Mouse (Mus musculus): Measurements from ENCODE around the gene Gm49396. TPM values are rescaled to one million over a fixed set of nuclear protein-coding genes. Genes with fewer than 3 reads are reported as not detected.

Gm49396 gene
- polyA plus RNA-seq, 1 experiment from 2014 or later: 12.6 TPM

DNA sequence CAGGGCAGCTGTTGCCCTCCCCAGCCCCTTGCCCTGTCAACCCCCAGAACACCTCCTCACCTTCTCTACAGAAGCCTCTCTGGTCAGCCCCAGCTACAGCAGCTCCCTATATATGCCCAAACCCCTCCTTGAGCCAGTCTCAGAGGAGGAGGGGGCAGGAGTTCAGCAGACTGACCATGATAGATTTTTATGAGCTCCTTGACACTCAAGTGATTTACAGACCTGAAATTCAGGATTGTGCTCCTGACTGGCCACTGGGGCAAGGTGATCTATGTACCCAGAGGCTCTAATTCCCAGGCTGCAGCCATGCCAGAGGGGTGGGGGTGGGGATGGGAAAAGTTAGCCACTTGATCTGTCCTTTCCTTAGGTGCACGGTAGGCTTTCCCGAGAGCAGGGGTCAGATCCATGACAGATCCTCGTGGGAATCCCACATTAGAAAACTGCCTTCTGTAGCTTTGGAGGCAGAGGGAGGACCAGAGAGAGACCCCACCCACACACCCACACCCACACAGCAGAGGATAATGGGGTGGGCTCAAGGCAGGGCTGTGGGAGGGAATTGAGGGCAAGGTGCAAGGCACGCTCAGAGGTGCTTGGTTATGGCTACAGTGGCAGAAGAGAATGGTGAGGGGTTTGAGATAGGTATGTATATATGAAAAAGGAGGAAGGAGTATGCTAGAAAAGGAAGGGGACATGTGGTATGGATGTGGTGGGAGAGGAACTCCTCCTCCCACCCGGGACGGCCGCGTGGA, 49.7 kb downstream of the Gm49396 start, which contains the start of gene Upk1a:
Gene Upk1a (minus strand): TSS at position 194 of the 749 bp plus-strand sequence.
- peaks cover 18% of the 10 kb centered on the region for H3K36me3 ChIP-seq (ENCODE audit: control insufficient read depth, insufficient read depth, low read length)
- no peak within 1 kb of the TSS for H3K27ac ChIP-seq (ENCODE audit: low read length)
- H3K9ac ChIP-seq (ENCODE audit: low read length): no peak within 1 kb of the TSS
- H3K4me2 ChIP-seq (ENCODE audit: low read depth, low read length): no peak within 1 kb of the TSS
- no peaks in the 10 kb centered on the region for H3K4me1 ChIP-seq (ENCODE audit: control insufficient read depth, insufficient read depth, low read length)
- ATAC-seq (ENCODE audit: insufficient read depth, low FRiP score): no peak
- no peaks in the 10 kb centered on the region for H3K27me3 ChIP-seq (ENCODE audit: control insufficient read depth, insufficient read depth, low read length)
- no peaks in the 10 kb centered on the region for H3K9me3 ChIP-seq (replicated peaks; ENCODE audit: control insufficient read depth, low read length)
- WGBS: 51% methylated on average over 8 of the region's 8 CpGs
- no peak within 1 kb of the TSS for H3K4me3 ChIP-seq (replicated peaks; ENCODE audit: low read length)

DNA sequence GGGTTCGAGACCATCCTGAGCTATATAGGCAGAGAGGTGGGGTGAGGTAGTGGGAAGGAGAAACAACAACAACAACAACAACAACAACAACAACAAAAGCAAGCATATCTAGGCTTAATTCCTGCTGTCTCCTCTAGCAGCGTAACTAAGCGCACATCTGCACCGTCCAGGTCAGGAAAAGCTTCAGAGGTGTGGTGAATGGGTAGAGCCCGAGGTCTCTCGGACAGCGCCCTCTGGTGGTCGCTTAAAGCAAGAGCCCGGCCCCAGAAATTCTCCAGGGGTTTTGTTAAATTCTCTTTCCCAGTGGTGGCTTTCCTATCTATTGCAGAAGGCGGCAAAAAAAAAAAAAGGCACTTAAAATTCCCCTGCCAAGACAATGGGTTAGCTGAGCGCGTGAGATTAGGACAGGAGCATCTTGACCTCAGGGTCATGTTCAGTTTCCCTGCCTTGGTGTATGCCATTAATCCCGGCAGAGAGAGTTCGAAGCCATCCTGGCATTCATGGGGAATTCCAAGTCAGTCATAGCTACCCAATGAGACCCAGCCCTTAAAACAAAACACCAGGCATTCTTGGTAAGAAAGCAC, 50.5 kb downstream of the Gm49396 start:
- Histone ChIP-seq H3K4me3 (replicated peaks; ENCODE audit: low read length) (no peak overlapping the region), H3K9me3 (replicated peaks; ENCODE audit: control insufficient read depth, low read length) (no peaks in the 10 kb centered on the region), H3K27me3 (ENCODE audit: control insufficient read depth, insufficient read depth, low read length) (no peaks in the 10 kb centered on the region), H3K4me2 (ENCODE audit: low read depth, low read length) (no peak overlapping the region), H3K36me3 (ENCODE audit: control insufficient read depth, insufficient read depth, low read length) (peaks cover 21% of the 10 kb centered on the region), H3K4me1 (ENCODE audit: control insufficient read depth, insufficient read depth, low read length) (no peaks in the 10 kb centered on the region), H3K27ac (ENCODE audit: low read length) (no peak overlapping the region), H3K9ac (ENCODE audit: low read length) (no peak overlapping the region)
- ATAC-seq (ENCODE audit: insufficient read depth, low FRiP score): peak; percentile 49; the same call in 1 of the 2 replicates
- 23% methylated on average over 14 of the region's 14 CpGs for WGBS

DNA sequence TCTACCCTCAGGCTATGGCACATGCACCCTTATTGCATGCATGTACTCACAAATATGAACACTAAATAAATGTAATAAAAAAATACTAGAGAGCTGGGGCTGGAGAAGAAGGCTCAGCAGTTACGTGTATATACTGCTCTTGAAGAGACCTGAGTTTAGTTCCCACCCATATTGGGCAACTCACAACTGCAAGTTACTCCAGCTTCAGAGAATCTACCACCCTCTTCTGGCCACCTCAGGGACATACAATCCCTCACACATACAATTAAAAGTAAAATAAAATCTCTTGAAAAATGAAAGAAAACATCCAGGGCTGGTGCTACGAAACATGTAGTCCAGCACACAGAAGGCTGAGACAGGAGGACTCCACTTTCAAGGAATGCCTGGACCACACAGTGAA, 51.3 kb downstream of the Gm49396 start:
- Histone ChIP-seq H3K9me3 (replicated peaks; ENCODE audit: control insufficient read depth, low read length) (no peaks in the 10 kb centered on the region), H3K27me3 (ENCODE audit: control insufficient read depth, insufficient read depth, low read length) (no peaks in the 10 kb centered on the region), H3K36me3 (ENCODE audit: control insufficient read depth, insufficient read depth, low read length) (peaks cover 30% of the 10 kb centered on the region), H3K4me3 (replicated peaks; ENCODE audit: low read length) (no peak overlapping the region), H3K4me1 (ENCODE audit: control insufficient read depth, insufficient read depth, low read length) (no peaks in the 10 kb centered on the region), H3K4me2 (ENCODE audit: low read depth, low read length) (no peak overlapping the region), H3K27ac (ENCODE audit: low read length) (no peak overlapping the region), H3K9ac (ENCODE audit: low read length) (no peak overlapping the region)
- ATAC-seq (ENCODE audit: insufficient read depth, low FRiP score): no peak
- WGBS: 74% methylated on average over 2 of the region's 2 CpGs

DNA sequence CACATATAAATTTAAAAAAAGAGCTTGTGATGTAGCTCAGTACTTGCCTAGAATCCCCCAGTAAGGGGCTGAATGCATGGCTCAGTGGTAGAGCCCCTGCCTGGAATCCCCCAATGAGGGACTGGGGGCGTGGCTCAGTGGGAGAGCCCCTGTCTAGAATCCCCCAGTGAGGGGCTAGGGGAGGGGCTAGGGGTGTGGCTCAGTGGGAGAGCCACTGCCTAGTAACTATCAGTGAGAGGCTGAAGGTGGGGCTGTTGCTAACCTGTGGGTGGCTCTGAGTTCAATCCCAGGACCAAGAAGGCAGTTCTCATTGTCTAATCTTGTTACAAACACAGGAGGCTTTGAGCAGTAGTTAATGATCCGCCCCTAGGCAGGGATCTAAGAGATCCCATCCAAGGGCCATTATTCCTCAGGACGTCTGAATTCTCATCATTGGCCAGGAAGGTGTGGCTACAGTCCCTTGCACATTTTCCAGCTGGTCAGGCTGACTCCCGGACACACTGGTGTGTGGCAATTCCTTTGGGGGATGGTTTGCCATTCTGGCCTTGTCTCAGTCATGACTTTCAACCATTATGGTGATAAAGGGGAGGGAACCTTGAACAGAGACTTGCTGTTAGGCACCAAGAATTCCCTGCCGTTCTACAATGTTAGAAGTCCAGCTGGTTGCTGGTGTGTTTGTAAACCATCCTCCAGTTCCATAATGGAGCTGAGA, 52.1 kb downstream of the Gm49396 start:
- Histone ChIP-seq H3K9ac (ENCODE audit: low read length) (no peak overlapping the region), H3K36me3 (ENCODE audit: control insufficient read depth, insufficient read depth, low read length) (peaks cover 31% of the 10 kb centered on the region), H3K4me2 (ENCODE audit: low read depth, low read length) (no peak overlapping the region), H3K9me3 (replicated peaks; ENCODE audit: control insufficient read depth, low read length) (no peaks in the 10 kb centered on the region), H3K27ac (ENCODE audit: low read length) (no peak overlapping the region), H3K27me3 (ENCODE audit: control insufficient read depth, insufficient read depth, low read length) (no peaks in the 10 kb centered on the region), H3K4me1 (ENCODE audit: control insufficient read depth, insufficient read depth, low read length) (no peaks in the 10 kb centered on the region), H3K4me3 (replicated peaks; ENCODE audit: low read length) (no peak overlapping the region)
- ATAC-seq (ENCODE audit: insufficient read depth, low FRiP score): no peak
- 58% methylated on average over 5 of the region's 5 CpGs for WGBS

Small RNA genes within 50 kb of the gene (microRNA-seq; reads per million reads assigned to microRNA genes)
- 0.99 reads per million for gene Gm38670
- gene Mir3569: not detected

Other genes starting within 250 kb of the Gm49396 start
- 54.0 and 54.3 TPM in 2 replicates for gene Syne4, start 248.5 kb upstream of the Gm49396 start, polyA plus RNA-seq (2015; fragmentation: Nextera tagmentation; extraction: Ambion mirVana)
- gene E130208F15Rik, start 241.6 kb upstream of the Gm49396 start, polyA plus RNA-seq (2015; fragmentation: Nextera tagmentation; extraction: Ambion mirVana): 1.2 TPM in 1 of 2 replicates, not detected in the other
- gene Sdhaf1, start 239.4 kb upstream of the Gm49396 start, polyA plus RNA-seq (2015; fragmentation: Nextera tagmentation; extraction: Ambion mirVana): 12.1 and 14.6 TPM in 2 replicates
- 4.0 and 4.6 TPM in 2 replicates for gene Lrfn3, start 200.6 kb upstream of the Gm49396 start, polyA plus RNA-seq (2015; fragmentation: Nextera tagmentation; extraction: Ambion mirVana)
- gene Tyrobp, start 149.6 kb upstream of the Gm49396 start, polyA plus RNA-seq (2015; fragmentation: Nextera tagmentation; extraction: Ambion mirVana): 71.0 and 75.8 TPM in 2 replicates
- 1.9 and 2.0 TPM in 2 replicates for gene Hcst, start 143.5 kb upstream of the Gm49396 start, polyA plus RNA-seq (2015; fragmentation: Nextera tagmentation; extraction: Ambion mirVana)
- gene Nfkbid, start 141.6 kb upstream of the Gm49396 start, polyA plus RNA-seq (2015; fragmentation: Nextera tagmentation; extraction: Ambion mirVana): 1.5 and 2.0 TPM in 2 replicates
- gene Aplp1, start 117.8 kb upstream of the Gm49396 start, polyA plus RNA-seq (2015; fragmentation: Nextera tagmentation; extraction: Ambion mirVana): 29.2 and 33.0 TPM in 2 replicates
- gene Kirrel2, start 105.7 kb upstream of the Gm49396 start, polyA plus RNA-seq (2015; fragmentation: Nextera tagmentation; extraction: Ambion mirVana): 1.4 and 1.9 TPM in 2 replicates
- gene Nphs1, start 105.0 kb upstream of the Gm49396 start, polyA plus RNA-seq (2015; fragmentation: Nextera tagmentation; extraction: Ambion mirVana): 3.4 and 4.2 TPM in 2 replicates
- 3.6 and 4.0 TPM in 2 replicates for gene Prodh2, start 69.7 kb upstream of the Gm49396 start, polyA plus RNA-seq (2015; fragmentation: Nextera tagmentation; extraction: Ambion mirVana)
- gene Arhgap33, start 28.3 kb upstream of the Gm49396 start, polyA plus RNA-seq (2015; fragmentation: Nextera tagmentation; extraction: Ambion mirVana): 5.6 and 5.7 TPM in 2 replicates
- gene Hspb6, start 11.2 kb upstream of the Gm49396 start, polyA plus RNA-seq (2015; fragmentation: Nextera tagmentation; extraction: Ambion mirVana): 69.8 and 72.4 TPM in 2 replicates
- gene Proser3, start 11.0 kb upstream of the Gm49396 start, polyA plus RNA-seq (2015; fragmentation: Nextera tagmentation; extraction: Ambion mirVana): 10.3 and 12.6 TPM in 2 replicates
- gene Lin37, start 3.5 kb upstream of the Gm49396 start, polyA plus RNA-seq (2015; fragmentation: Nextera tagmentation; extraction: Ambion mirVana): 53.8 and 58.5 TPM in 2 replicates
- 73.4 and 80.7 TPM in 2 replicates for gene U2af1l4, start within 50 bp of the Gm49396 start, polyA plus RNA-seq (2015; fragmentation: Nextera tagmentation; extraction: Ambion mirVana)
- 137 and 156 TPM in 2 replicates for gene Psenen, start 283 bp downstream of the Gm49396 start, polyA plus RNA-seq (2015; fragmentation: Nextera tagmentation; extraction: Ambion mirVana)
- 3.6 and 4.1 TPM in 2 replicates for gene Igflr1, start 2.1 kb downstream of the Gm49396 start, polyA plus RNA-seq (2015; fragmentation: Nextera tagmentation; extraction: Ambion mirVana)
- gene Kmt2b, start 25.4 kb downstream of the Gm49396 start, polyA plus RNA-seq (2015; fragmentation: Nextera tagmentation; extraction: Ambion mirVana): 6.5 and 7.9 TPM in 2 replicates
- gene Zbtb32, start 35.6 kb downstream of the Gm49396 start, polyA plus RNA-seq (2015; fragmentation: Nextera tagmentation; extraction: Ambion mirVana): 1.3 and 1.4 TPM in 2 replicates
- gene Upk1a, start 49.5 kb downstream of the Gm49396 start, polyA plus RNA-seq (2015; fragmentation: Nextera tagmentation; extraction: Ambion mirVana): 4.7 and 9.5 TPM in 2 replicates
- gene Cox6b1, start 62.8 kb downstream of the Gm49396 start, polyA plus RNA-seq (2015; fragmentation: Nextera tagmentation; extraction: Ambion mirVana): 1,000 and 1,051 TPM in 2 replicates
- 0.13 TPM in 1 of 2 replicates, not detected in the other for gene Etv2, start 72.5 kb downstream of the Gm49396 start, polyA plus RNA-seq (2015; fragmentation: Nextera tagmentation; extraction: Ambion mirVana)
- gene Rbm42, start 87.0 kb downstream of the Gm49396 start, polyA plus RNA-seq (2015; fragmentation: Nextera tagmentation; extraction: Ambion mirVana): 78.5 and 83.7 TPM in 2 replicates
- gene Haus5, start 101.7 kb downstream of the Gm49396 start, polyA plus RNA-seq (2015; fragmentation: Nextera tagmentation; extraction: Ambion mirVana): 36.9 and 41.7 TPM in 2 replicates
- gene Pmis2, start 108.3 kb downstream of the Gm49396 start, polyA plus RNA-seq (2015; fragmentation: Nextera tagmentation; extraction: Ambion mirVana): not detected in 2 replicates
- gene 2200002J24Rik, start 135.6 kb downstream of the Gm49396 start, polyA plus RNA-seq (2015; fragmentation: Nextera tagmentation; extraction: Ambion mirVana): 5.5 and 6.2 TPM in 2 replicates
- 22.3 and 44.6 TPM in 2 replicates for gene Atp4a, start 148.9 kb downstream of the Gm49396 start, polyA plus RNA-seq (2015; fragmentation: Nextera tagmentation; extraction: Ambion mirVana)
- gene Tmem147, start 166.2 kb downstream of the Gm49396 start, polyA plus RNA-seq (2015; fragmentation: Nextera tagmentation; extraction: Ambion mirVana): 215 and 232 TPM in 2 replicates
- gene Gapdhs, start 180.3 kb downstream of the Gm49396 start, polyA plus RNA-seq (2015; fragmentation: Nextera tagmentation; extraction: Ambion mirVana): 0.28 and 0.40 TPM in 2 replicates
- gene Sbsn, start 188.1 kb downstream of the Gm49396 start, polyA plus RNA-seq (2015; fragmentation: Nextera tagmentation; extraction: Ambion mirVana): 62.5 and 98.8 TPM in 2 replicates
- gene Dmkn, start 200.4 kb downstream of the Gm49396 start, polyA plus RNA-seq (2015; fragmentation: Nextera tagmentation; extraction: Ambion mirVana): 391 and 628 TPM in 2 replicates
- gene Krtdap, start 224.6 kb downstream of the Gm49396 start, polyA plus RNA-seq (2015; fragmentation: Nextera tagmentation; extraction: Ambion mirVana): 767 and 1,136 TPM in 2 replicates